Mouse (Mus musculus) fibroblast of lung, adult 2 months (primary cell): ENCODE data around the gene Ccdc183.

ENCODE experiments used
- DNase-seq: peaks from one replicate; pipeline ENCODE4 v3.0.0-alpha.2; 2011; ENCODE audit warnings: low read depth

The Ccdc183 gene

GRCm38 (mm10) chr2:25577951-25578795, 39.3 kb downstream of the Ccdc183 start:
- no peak for DNase-seq

GRCm38 (mm10) chr2:25576965-25577891, 40.2 kb downstream of the Ccdc183 start:
- DNase-seq = no peak

GRCm38 (mm10) chr2:25576028-25576850, 41.2 kb downstream of the Ccdc183 start:
- no peak for DNase-seq

- no peak for DNase-seq
Observed at GRCm38 (mm10) chr2:25575432-25576027, 41.9 kb downstream of the Ccdc183 start.

GRCm38 (mm10) chr2:25574579-25575431, 42.7 kb downstream of the Ccdc183 start, which contains the start of the genes Mamdc4 and Phpt1:
TSS of gene Mamdc4 (minus strand) at chr2:25574845.
TSS of gene Phpt1 (minus strand) at chr2:25575224.
- peak; percentile 96 for DNase-seq

- DNase-seq = no peak
Observed at GRCm38 (mm10) chr2:25574136-25574535, 43.3 kb downstream of the Ccdc183 start.

GRCm38 (mm10) chr2:25573068-25573467, 44.4 kb downstream of the Ccdc183 start:
- no peak for DNase-seq

GRCm38 (mm10) chr2:25571221-25571620, 46.3 kb downstream of the Ccdc183 start:
- no peak for DNase-seq

GRCm38 (mm10) chr2:25569323-25569722, 48.2 kb downstream of the Ccdc183 start:
- no peak for DNase-seq

- no peak for DNase-seq
Observed at GRCm38 (mm10) chr2:25568473-25569019, 48.9 kb downstream of the Ccdc183 start.

GRCm38 (mm10) chr2:25566558-25566957, 50.9 kb downstream of the Ccdc183 start:
- no peak for DNase-seq

GRCm38 (mm10) chr2:25565741-25566140, 51.7 kb downstream of the Ccdc183 start:
- DNase-seq = no peak

GRCm38 (mm10) chr2:25561946-25562345, 55.5 kb downstream of the Ccdc183 start:
- no peak for DNase-seq

- DNase-seq = no peak
Observed at GRCm38 (mm10) chr2:25560551-25560950, 56.9 kb downstream of the Ccdc183 start.

- DNase-seq = no peak
Observed at GRCm38 (mm10) chr2:25558774-25559173, 58.7 kb downstream of the Ccdc183 start.
